Mouse (Mus musculus) stomach, postnatal 0 days (tissue): ENCODE data around the gene Pnrc2.

Experiments used
- CTCF ChIP-seq: IDR thresholded peaks from 2 replicates; pipeline ENCODE4 v1.5.1; 2016; ENCODE audit warnings: antibody characterized with exemption, low read depth, mild to moderate bottlenecking, moderate library complexity
- EP300 ChIP-seq: optimal IDR thresholded peaks from 2 replicates; pipeline ENCODE3; 2016; ENCODE audit warnings: antibody characterized with exemption

DNA sequence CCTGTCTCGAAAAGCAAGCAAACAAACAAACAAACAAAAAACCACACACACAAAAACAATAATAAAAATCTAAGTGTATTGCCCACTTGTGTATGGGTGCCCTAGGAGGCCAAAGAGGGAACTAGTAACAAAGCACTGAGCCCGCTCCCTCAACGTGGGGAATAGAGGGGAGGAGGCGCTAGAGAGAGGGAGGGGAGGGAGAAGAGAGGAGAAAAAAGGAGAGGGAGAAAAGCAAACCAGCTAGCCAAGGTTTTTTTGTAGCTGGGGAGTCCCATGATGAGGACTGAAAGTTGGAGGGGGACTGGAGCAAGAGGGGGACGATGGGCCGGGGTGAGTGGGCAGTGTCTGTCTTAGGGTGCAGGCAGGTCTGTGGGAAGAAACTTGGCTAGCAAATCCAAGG is 18.6 kb downstream of the Pnrc2 start:
- TF ChIP-seq CTCF (peak; percentile 42), EP300 (no peak)
